Mouse (Mus musculus) intestine, postnatal 0 days (tissue): ENCODE measurements around the gene Igfbp7. TPM values are rescaled to one million over a fixed set of nuclear protein-coding genes. Genes with fewer than 3 reads are reported as not detected.

Experiments used
- ATAC-seq: fragments of 200-750 bp; cut with Nextera tagmentation; 2 replicates; pipeline ENCODE4 v1.8.0; 2017; ENCODE audit warnings: mild to moderate bottlenecking, moderate TSS enrichment, moderate library complexity
- H3K27ac ChIP-seq: fragments of 300-500 bp; sonication (generic); 2 replicates; pipeline ENCODE4 v1.5.1; 2014; ENCODE audit warnings: mild to moderate bottlenecking, low read depth, low read length, moderate library complexity
- H3K27me3 ChIP-seq: fragments of 300-500 bp; sonication (generic); replicated peaks from 2 replicates; pipeline ENCODE4 v1.6.1; 2014; ENCODE audit warnings: low read length, mixed read lengths; ENCODE audit not compliant: control insufficient read depth, insufficient read depth
- H3K36me3 ChIP-seq: fragments of 300-500 bp; sonication (generic); 2 replicates; pipeline ENCODE4 v1.6.1; 2014; ENCODE audit warnings: mild to moderate bottlenecking, moderate library complexity; ENCODE audit not compliant: control insufficient read depth, insufficient read depth
- H3K4me1 ChIP-seq: fragments of 300-500 bp; sonication (generic); replicated peaks from 2 replicates; pipeline ENCODE4 v1.6.1; 2014; ENCODE audit warnings: antibody characterized with exemption, low read length, mixed read lengths; ENCODE audit not compliant: control insufficient read depth, insufficient read depth
- H3K4me2 ChIP-seq: fragments of 300-500 bp; sonication (generic); replicated peaks from 2 replicates; pipeline ENCODE4 v1.6.1; 2014; ENCODE audit warnings: low read depth, mild to moderate bottlenecking, moderate library complexity
- H3K4me3 ChIP-seq: fragments of 300-500 bp; sonication (generic); 2 replicates; pipeline ENCODE4 v1.5.1; 2014; ENCODE audit warnings: low read depth, low read length
- H3K9ac ChIP-seq: fragments of 300-500 bp; sonication (generic); 2 replicates; pipeline ENCODE4 v1.6.1; 2014; ENCODE audit warnings: mild to moderate bottlenecking, low read depth, low read length
- H3K9me3 ChIP-seq: fragments of 300-500 bp; sonication (generic); 2 replicates; pipeline ENCODE4 v1.6.1; 2016; ENCODE audit warnings: mixed run types; ENCODE audit not compliant: control insufficient read depth
- CTCF ChIP-seq: sonication (generic); IDR thresholded peaks from 2 replicates; pipeline ENCODE4 v1.5.1; 2016; ENCODE audit warnings: low read depth, mild to moderate bottlenecking, control low read depth, antibody characterized with exemption, moderate library complexity
- WGBS: fragments of 180-500 bp; shearing (Covaris S2); extraction: QIAGEN DNeasy Blood & Tissue Kit; methylation state at CpG from one replicate; pipeline ENCODE4 v1.1.7; 2014; 5-methylcytosine and 5-hydroxymethylcytosine counted together
- polyA plus RNA-seq: library from polyadenylated mRNA; unstranded; fragments of >200 nt; fragmentation: Nextera tagmentation; extraction: Ambion mirVana; gene quantifications from 2 replicates; pipeline ENCODE4 v1.2.1, GENCODE M21; 2015

Gene Igfbp7
- polyA plus RNA-seq, 1 experiment from 2014 or later = 255 TPM

GRCm38 (mm10) chr5:77408530-77408929 lies 689 bp upstream of the Igfbp7 start:
- WGBS = 90% methylated on average over 6 of the region's 6 CpGs
- no peaks in the 10 kb centered on the region for H3K36me3 ChIP-seq
- H3K4me1 ChIP-seq = no peaks in the 10 kb centered on the region
- H3K9ac ChIP-seq = no peak overlapping the region
- H3K27me3 ChIP-seq = peaks cover 13% of the 10 kb centered on the region; the same call in 1 of the 2 replicates
- no peak for ATAC-seq
- H3K4me2 ChIP-seq = peak overlapping the region; percentile 66; the same call in 1 of the 2 replicates
- H3K4me3 ChIP-seq = no peak overlapping the region
- no peak for TF ChIP-seq CTCF
- H3K9me3 ChIP-seq = no peaks in the 10 kb centered on the region
- H3K27ac ChIP-seq = no peak overlapping the region

- TF ChIP-seq CTCF = no peak
- no peaks in the 10 kb centered on the region for H3K36me3 ChIP-seq
- H3K27ac ChIP-seq = peak overlapping the region; percentile 9; the same call in 1 of the 2 replicates
- peak overlapping the region; percentile 66; the same call in 1 of the 2 replicates for H3K4me2 ChIP-seq
- 47% methylated on average over 5 of the region's 5 CpGs for WGBS
- H3K4me1 ChIP-seq = no peaks in the 10 kb centered on the region
- H3K9ac ChIP-seq = no peak overlapping the region
- ATAC-seq = no peak
- H3K9me3 ChIP-seq = no peaks in the 10 kb centered on the region
- H3K27me3 ChIP-seq = peaks cover 13% of the 10 kb centered on the region; the same call in 1 of the 2 replicates
- H3K4me3 ChIP-seq = peak overlapping the region; percentile 52
Measured at GRCm38 (mm10) chr5:77406371-77406871, 1.4 kb downstream of the Igfbp7 start.

GRCm38 (mm10) chr5:77405455-77406057 lies 2.3 kb downstream of the Igfbp7 start:
- Histone ChIP-seq H3K27me3 (peaks cover 13% of the 10 kb centered on the region; the same call in 1 of the 2 replicates), H3K27ac (no peak overlapping the region), H3K4me2 (peak overlapping the region; percentile 37), H3K4me1 (no peaks in the 10 kb centered on the region), H3K9ac (no peak overlapping the region), H3K4me3 (no peak overlapping the region), H3K36me3 (no peaks in the 10 kb centered on the region), H3K9me3 (no peaks in the 10 kb centered on the region)
- no peak for ATAC-seq
- WGBS = 67% methylated on average over 5 of the region's 5 CpGs
- TF ChIP-seq CTCF = no peak

- ATAC-seq = no peak
- H3K27me3 ChIP-seq = peaks cover 13% of the 10 kb centered on the region; the same call in 1 of the 2 replicates
- H3K9ac ChIP-seq = no peak overlapping the region
- no peak for TF ChIP-seq CTCF
- no peaks in the 10 kb centered on the region for H3K9me3 ChIP-seq
- peak overlapping the region; percentile 37 for H3K4me2 ChIP-seq
- H3K4me1 ChIP-seq = no peaks in the 10 kb centered on the region
- H3K36me3 ChIP-seq = no peaks in the 10 kb centered on the region
- H3K4me3 ChIP-seq = no peak overlapping the region
- no peak overlapping the region for H3K27ac ChIP-seq
- 51% methylated on average over 10 of the region's 10 CpGs for WGBS
Measured at GRCm38 (mm10) chr5:77404941-77405340, 2.9 kb downstream of the Igfbp7 start.

GRCm38 (mm10) chr5:77402901-77403300 lies 4.9 kb downstream of the Igfbp7 start:
- H3K4me2 ChIP-seq = no peak overlapping the region
- 67% methylated on average over 5 of the region's 5 CpGs for WGBS
- no peak overlapping the region for H3K27ac ChIP-seq
- no peaks in the 10 kb centered on the region for H3K36me3 ChIP-seq
- no peak overlapping the region for H3K4me3 ChIP-seq
- no peak for ATAC-seq
- no peak for TF ChIP-seq CTCF
- no peaks in the 10 kb centered on the region for H3K9me3 ChIP-seq
- no peaks in the 10 kb centered on the region for H3K4me1 ChIP-seq
- no peak overlapping the region for H3K9ac ChIP-seq
- H3K27me3 ChIP-seq = peaks cover 8% of the 10 kb centered on the region; the same call in 1 of the 2 replicates

GRCm38 (mm10) chr5:77402137-77402536 lies 5.7 kb downstream of the Igfbp7 start:
- no peak for TF ChIP-seq CTCF
- 0 out of 2 replicates have a peak, but pooled peaks cover under 1% of the 10 kb centered on the region for H3K27me3 ChIP-seq
- ATAC-seq = no peak
- no peak overlapping the region for H3K9ac ChIP-seq
- H3K9me3 ChIP-seq = no peaks in the 10 kb centered on the region
- H3K4me2 ChIP-seq = no peak overlapping the region
- H3K4me1 ChIP-seq = no peaks in the 10 kb centered on the region
- H3K4me3 ChIP-seq = no peak overlapping the region
- no peaks in the 10 kb centered on the region for H3K36me3 ChIP-seq
- no peak overlapping the region for H3K27ac ChIP-seq
- WGBS = 39% methylated on average over 5 of the region's 5 CpGs
